Mouse (Mus musculus) layer of hippocampus, adult 18-20 months (tissue): Measurements from ENCODE around the gene Prmt7. TPM values are rescaled to one million over a fixed set of nuclear protein-coding genes. Genes with fewer than 3 reads are reported as not detected.

Source experiments
- DNase-seq, 2 experiments: peaks; one replicate each; pipeline ENCODE4 v3.0.0; 2022; ENCODE audit warnings: low spot score in 2 of 2
- total RNA-seq, 2 experiments: library from RNA; stranded (reverse); gene quantifications; 2 replicates each; pipeline ENCODE4 v1.2.3; 2021

The Prmt7 gene
- total RNA-seq, 2 experiments from 2014 or later: 31.2 to 37.2 TPM

DNA sequence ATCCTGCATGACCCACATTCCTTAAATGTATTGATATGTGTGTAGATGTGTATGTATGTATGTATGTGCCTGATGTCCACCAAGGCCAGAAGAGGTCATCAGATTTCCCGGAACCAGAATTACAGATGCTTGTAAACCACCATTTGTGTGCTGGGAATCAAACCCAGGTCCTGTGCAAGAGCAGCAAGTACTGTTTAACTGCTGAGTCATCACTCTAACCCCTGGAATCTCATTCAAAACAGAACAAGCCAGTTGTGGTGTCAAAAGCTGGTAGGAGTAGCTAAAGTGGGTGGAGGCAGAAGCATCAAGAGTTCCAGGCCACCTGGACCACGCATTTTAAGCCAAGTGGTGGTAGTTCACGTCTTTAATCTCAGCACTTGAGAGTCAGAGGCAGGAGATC, 3.2 kb downstream of the Prmt7 start:
- DNase-seq: no peak

DNA sequence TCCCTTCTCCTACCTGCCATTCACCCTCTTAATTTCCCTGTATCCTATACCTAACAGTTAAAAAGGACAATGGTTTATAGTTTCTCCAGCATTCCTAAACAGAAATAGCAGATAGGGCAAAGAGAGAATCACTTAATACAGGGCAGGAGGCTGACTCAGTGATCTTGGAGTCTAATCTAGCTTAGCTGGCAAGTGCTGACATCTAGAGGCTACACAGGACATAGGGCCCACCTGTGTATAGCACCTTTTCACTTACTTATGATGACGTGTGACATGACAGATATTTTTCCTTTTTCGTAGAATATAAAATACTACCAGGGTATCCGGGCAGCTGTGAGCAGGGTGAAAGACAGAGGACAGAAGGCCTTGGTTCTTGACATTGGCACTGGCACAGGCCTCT, 8.9 kb downstream of the Prmt7 start:
- no peak for DNase-seq

DNA sequence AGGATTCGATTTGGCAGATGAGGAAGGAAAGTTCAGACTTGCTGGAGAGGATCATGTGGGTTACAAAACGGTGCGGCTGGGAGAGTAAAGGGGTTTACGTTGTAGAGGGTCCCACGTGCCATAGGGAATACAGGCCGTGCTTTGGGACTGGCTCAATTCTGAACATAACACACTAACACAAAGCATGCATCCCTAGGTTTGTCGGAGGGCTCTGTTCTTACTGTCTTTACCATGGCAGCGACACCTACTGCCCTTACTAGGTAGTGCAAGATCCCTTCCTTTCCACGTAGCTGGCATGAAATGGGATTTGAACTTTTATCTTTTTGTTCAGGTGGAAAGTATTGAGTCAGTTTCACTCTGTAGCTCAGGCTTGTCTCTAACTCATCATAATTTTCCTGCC, 15.9 kb downstream of the Prmt7 start:
- DNase-seq: peak in 1 of 2 experiments; percentile 68

DNA sequence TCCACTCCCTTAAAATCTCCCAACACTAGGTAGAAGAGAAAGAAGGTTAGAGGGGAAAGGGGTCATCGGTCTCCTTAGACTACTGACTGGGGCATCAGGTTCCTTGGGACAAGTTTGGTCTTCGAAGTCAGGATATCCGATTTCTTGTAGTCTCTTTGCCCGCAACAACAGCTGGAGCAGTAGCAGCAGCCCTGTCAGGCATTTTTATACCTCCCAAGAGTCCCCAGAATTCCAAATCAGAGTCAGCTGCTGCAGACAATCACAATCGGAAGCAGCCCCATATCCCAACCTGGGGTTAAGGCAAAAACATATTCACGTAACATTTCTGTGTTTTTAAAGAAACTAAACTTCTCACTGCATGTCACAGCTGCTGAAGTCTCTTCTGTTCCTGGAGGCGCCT, 20.8 kb downstream of the Prmt7 start:
- no peak for DNase-seq

DNA sequence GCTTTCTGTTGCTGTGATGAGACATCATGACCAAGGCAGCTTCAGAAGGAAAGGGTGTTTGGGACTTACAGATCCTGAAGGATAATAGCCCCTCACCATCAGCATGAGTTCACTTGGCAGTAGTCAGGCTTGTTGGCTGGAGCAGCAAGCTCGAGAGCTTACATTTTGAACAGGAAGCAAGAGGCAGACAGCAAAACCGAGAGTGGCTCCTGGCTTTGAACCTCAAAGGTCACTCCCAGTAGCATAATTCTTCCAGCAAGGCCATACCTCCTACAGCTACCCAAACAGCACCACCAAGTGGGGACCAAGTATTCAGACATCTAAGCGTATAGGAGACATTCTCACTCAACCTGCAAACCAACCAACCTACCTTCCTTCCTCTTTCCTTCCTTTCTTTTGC, 22.0 kb downstream of the Prmt7 start:
- no peak for DNase-seq

DNA sequence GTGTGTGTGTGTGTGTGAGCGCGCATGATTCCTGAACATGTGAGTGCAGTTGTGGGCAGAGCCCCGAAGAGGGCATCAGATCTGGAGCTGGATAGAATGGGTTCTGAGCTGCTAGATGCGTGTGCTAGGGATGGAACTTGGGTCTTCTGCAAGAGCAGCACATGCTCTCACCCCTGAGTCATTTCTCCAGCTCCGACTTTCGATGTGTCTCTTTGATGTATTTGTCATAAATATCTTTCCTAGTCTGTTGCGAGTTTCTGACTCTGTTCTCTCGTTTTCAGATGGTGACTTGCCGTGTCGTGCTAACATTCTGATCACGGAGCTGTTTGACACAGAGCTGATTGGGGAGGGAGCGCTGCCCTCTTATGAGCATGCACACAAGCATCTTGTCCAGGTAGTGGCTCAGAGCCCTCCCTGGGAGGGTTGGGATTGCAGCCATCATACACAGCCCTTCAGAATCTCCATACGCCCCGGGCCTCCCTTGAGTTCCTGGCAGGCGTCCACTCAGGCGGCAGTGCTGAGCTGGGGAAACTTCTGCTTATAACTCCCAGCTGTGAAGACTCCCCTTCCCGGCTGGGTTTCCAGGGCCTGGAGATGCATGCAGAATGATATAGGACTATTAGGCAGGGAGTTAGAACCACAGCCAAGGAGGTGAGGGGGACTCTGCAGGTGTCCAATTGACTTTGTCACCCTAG, 24.0 kb downstream of the Prmt7 start:
- no peak for DNase-seq

DNA sequence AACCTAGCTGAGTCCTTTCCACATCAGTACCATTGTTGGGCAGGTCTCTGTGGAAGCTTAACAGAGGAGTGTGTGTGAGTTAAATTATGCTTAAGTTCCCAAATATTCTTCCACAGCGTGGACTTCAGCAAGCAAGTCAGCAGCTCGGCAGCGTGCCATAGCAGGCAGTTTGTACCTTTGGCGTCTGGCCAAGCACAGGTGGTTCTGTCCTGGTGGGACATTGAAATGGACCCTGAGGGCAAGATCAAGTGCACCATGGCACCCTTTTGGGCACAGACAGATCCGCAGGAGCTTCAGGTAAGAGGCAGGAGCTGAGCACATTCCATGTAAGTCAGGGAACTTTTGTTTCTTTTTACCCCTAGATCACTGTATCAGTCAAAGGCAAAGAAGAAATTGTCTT, 26.4 kb downstream of the Prmt7 start:
- DNase-seq: no peak

DNA sequence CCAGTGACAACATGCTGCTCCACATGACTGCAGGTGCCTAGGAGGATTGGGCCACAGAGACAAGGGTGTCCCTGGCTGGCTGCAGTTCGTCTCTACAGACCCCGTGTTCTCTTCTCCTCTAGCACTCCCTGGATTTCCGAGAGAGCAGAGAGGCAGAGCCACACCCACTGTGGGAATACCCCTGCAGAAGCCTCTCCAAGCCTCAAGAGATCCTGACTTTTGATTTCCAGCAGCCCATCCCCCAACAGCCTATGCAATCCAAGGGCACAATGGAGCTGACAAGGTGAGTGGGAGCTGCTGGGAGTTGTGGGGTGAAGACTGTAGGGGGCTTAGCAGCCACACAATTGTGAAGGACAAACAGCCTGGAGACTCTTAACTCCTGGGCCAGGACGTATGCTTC, 39.5 kb downstream of the Prmt7 start:
- DNase-seq: no peak

DNA sequence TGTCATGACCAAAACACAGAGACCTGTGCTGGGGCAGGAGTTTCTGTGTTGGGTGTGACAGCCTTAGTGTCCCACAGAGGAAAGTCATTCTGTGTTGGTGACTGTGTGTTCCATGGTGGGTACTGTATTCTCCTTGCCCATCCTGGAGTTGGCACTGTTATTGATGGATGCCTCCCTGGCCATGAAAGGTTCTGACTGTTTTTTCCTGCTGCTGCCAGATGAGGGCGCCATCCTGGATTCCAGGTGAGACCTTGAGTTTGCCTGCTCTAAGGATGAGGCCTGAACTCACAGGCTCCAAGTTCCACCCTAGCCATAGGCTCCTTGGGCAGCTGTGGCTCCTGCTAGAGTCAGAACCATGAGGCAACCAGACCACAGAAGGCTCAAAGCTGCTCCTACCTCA, 47.4 kb downstream of the Prmt7 start:
- no peak for DNase-seq

DNA sequence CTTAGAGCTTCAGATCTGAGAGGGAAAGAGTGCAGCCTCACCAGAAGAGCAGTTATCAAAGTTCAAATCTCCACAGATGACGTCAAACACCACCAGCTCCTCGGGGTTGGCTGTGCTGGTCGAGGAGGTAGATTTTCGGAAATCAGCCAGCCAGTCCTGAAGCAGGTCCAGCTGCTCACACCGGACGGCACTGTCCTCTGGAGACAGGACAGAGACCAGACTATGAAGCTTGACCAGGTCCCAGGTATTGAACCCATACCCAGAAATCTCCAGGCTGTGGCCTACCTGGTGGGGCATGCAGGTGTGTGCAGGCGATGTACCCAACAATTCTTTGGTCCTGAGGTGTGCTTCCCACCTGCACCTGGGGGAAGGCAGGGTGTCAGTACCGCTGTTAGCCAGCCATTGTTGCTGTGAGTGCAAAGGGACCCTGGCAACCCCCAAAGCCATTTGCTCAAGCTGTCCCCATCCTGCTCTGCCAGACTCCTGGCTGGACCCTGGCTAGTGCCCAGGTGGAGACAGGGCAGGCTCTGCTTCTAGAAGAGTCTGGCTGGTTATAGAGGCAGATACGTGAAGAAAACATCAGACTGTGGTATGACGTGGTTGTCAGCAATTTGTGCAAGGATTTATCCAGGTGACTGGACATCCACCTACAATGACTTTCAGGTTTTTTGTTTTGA, 49.0 kb downstream of the Prmt7 start:
- DNase-seq: no peak

DNA sequence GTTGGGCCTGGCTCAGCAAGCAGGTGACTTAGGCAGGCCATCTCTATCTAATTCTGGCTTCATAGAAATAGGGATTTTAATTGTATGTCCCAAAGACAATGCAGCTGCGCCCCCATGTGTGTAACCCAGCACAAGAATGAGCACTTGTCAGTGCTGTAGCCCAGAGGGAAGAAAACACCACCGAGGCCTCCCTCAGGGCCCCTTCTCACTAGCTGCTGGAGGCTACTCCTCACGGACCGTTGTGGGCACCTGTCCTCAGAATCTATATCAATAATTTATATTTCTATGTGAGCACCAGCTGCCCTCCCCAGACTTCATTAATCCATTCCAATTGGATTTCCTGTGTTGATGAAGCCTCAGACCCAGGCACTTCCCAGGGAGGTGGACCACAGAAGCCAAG, 50.2 kb downstream of the Prmt7 start:
- no peak for DNase-seq

DNA sequence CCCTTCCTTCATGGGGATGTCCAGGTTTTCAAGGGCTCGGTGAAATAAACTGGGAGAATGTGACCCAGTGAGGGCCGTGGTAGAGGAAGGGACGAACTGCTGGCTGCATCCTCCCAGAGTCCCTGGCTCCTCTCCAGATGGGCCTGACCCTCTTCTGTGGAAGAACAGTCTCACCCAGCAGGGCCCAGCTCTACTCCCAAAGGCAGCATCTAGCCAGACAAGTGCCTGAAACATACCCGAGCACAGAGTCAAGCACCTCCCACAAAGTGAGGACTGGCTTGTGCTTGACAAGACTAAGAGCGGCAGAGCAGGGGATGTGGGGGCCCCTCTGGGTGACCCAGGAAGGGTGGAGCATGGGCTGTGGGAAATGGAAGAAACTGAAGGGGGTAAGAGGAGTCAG, 51.6 kb downstream of the Prmt7 start:
- no peak for DNase-seq

DNA sequence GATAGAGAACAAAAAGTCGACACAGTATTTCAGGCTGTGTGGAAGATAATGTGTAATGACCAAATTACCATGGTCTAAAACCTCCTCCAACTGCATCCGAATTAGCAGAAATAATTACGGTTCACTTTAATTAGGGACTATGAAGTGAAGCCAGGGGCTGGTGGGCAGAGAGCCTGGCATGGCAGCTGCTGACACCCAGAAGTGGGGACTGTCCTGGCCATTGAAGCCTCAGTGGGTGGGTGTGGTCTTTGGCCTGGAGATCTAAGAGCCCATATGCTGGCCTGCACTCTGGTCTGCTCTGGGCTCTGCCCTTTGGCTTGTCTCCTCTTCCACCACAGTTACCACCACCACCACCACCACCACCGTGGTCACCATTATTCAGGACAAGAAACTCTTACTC, 53.2 kb downstream of the Prmt7 start:
- no peak for DNase-seq

DNA sequence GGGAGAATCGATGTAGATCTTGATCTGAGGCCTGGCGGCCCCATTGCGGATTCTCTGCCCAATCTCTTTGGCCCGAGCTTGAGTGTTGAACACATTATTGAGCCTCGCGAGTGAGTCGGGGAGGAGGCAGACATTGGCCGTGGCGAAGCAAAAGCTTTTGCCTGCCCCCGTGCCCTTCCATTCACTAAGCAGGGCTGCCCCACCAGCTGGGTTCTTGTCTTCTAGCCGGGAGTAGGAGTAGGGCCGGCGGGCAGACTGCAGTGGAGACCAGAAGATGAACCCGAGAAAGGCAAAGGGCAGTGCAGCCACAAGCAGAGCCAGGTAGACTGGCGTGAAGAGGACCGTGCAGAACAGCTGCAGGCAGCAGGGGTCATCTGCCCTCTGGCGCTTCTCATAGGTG, 54.7 kb downstream of the Prmt7 start:
- DNase-seq: no peak

DNA sequence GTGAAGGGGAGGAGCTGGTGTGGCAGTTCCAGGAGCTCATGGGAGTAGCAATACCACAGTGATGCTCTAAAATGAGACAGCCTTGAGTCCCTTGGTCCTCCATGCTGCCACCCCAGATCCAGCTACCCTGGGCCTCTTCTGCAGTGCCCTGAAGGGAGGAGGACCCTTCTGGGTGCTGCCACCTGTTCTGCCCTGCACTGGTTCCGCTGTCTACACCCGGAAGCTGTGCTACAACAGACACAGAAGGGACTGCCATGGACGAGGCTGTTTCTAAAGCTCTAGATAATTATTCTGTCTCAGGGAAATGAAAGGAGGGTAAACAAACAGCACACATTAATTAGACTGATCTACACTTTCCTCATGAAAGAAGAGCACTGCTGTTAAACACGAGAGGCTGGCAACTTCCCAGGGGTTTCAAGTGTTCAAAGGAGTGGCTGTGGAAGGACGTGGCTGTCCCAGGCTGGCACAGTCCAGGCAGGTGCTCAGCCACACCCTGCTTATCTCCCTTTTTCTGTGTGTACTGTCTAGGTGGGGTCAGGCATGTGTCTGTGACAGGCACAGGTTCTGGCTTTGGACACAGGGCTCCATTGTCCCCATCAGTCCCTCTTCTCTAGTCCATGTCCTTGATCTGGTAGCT, 58.1 kb downstream of the Prmt7 start:
- no peak for DNase-seq

DNA sequence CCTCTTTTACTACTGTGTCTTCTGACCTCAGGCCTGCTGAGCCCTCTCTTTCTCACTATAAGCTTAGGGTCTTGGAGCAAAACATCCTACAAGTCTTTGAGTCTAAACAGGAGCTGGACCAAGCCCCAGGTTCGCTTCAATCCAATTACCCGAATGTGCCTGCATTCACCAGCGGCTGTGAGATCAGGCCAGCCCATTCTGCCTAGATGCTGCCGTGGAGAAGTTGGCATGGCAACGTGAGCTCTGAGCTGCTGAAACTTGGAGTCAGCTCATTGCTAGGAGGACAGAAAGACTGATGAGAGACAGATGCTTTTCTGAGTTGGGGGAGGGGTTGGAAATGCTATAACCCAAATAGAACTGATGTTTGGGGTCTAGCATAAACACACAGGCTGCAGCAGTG, 60.1 kb downstream of the Prmt7 start:
- peak; percentile 77 to 91 for DNase-seq

DNA sequence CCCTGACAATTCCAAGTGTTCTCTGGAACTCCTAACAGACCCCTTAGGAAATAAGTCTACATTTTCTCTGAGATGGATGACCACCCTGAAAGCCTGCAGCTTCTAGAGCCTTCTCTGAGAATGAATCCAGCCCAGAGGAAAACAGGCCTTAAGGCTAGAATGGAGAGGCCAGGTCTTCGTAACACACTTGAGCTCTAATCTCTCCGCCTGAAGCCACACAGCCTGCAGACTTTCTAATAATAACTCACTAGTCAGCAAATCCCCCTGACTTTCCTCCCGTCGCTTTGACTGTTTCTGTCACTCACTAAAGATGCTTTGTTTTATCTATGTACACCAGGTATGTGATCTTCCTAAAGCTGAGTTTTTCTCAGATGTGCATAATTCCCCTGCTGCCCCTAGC, 60.6 kb downstream of the Prmt7 start:
- DNase-seq: no peak

DNA sequence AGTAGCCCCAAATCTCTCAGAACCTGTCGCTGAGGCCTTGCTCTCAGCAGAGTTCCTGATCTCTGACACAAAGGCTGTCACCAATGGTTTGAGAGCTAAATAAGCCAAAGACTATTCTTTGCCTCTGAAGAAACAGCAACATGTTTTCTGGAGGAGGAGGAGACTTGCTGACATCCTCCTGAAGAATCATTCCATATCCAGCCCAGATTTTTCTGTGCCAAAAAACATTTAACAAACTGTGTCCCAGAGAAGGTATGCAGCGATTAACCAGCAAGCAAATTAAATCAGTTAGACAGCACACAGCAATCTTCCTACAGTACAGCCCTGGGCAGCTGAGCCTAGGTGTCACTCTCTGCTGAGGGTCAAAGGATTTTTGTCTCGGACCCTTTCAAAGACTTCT, 62.7 kb downstream of the Prmt7 start:
- DNase-seq: no peak

DNA sequence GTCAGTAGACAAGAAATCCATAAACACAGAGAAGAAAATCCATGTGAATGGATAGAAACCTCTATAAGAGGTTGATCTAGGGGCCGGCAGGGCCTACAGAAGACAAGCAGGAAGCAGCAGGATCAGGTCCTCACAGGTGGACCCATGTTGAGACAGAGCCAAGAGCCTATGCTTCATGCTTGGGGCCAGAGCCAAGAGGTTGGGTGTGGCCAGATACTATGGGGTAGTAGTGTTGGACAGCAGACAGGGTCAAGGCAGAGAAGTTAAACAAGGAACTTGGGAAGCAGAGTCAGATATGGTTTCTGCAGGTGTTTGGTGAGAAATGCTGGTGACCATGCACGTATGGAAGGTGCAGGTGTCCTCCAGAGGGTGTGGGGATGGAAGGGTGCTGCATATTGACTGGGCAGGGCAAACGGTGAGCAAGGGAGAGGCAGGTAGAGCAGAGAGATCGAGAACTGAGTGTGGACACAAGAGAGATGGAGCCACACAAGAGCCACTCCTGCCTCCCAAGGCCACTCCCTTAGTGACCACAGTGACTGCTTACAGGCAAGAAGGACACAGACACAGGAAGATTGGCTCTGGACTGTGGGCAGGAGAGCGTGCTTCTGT, 66.1 kb downstream of the Prmt7 start:
- no peak for DNase-seq

DNA sequence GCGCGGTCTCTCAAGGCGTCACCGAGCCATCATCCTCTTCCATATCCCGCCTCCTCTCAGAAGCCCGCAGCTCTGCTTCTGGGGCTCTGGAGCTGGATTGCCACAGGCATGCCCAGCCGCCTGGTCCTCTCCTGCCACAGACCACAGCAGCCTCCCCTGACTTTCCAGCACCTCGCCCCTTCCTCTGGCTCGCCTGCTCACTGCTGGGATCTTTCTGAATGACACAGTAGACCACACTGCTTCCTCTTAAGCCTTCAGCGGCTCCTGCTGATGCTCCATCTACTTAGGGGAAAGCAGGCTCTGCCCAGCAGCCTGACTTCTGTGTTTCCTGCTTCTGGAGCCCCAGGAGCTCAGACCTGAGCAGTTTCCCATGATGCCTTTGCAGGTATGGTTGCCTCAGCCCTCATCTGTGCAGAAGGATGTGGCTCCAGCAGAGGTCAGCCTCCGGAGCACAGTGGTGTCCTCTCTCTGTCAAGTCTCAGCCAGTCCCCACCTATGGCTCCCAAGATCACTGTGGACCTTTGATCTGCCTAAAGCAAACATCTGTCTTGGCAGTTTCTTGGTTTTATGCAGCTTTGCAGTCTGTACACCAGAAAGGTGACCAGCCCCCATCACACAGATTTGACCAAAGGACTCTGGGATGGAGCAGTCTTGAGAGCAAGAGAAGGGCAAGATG, 67.8 kb downstream of the Prmt7 start:
- DNase-seq: no peak

DNA sequence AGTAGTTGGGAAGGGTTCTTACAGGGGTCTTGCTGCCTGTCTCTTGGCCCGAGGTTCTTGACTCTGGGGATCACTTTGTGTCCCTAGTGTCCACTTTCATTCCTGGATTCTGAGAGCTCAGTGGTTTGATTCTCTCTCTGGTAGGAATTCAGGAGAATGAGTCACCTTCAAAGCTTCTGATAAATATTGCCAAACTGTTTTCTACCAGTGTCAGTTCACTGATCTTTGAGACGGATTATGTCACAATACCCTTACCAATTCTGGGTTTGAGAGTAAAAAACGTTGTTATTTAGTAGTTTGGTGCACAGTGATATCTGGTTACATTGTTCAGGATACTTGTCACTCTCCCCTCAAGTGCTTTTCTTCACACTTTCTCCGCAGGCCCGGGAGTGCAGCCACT, 69.4 kb downstream of the Prmt7 start:
- no peak for DNase-seq

DNA sequence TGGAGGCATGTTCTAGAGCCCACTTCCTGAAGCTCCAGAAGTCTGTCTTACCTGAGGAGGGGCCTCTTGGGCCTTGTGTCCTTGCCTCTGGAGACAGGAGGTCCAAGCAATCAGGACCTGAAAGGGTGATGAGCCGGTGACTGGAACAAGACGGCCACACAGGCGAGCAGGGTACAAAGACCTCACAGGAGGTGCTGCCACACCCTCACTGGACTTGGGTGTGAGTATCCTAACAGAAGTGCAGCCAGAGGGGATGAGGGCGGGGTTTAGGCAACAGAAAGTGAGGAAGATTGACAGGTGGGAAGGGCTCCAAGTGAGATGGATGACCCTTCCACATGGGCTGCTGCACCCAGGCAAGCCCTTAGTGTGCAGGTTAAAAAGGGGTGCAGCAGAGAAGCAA, 70.1 kb downstream of the Prmt7 start:
- no peak for DNase-seq
